Mouse (Mus musculus) ES-Bruce4 (cell line): ENCODE results near the gene Dand5. TPM values are rescaled to one million over a fixed set of nuclear protein-coding genes. Genes with fewer than 3 reads are reported as not detected.
A peak's percentile ranks its signal among the peaks of the same experiment; 100 is the strongest.

Experiments used
- H3K27ac ChIP-seq: 2 replicates; pipeline ENCODE4 v1.5.1; 2012; ENCODE audit warnings: low read length, inconsistent platforms; ENCODE audit not compliant: insufficient read depth
- H3K27me3 ChIP-seq: 2 replicates; pipeline ENCODE4 v1.6.1; 2012; ENCODE audit warnings: mild to moderate bottlenecking, low read length, inconsistent platforms; ENCODE audit not compliant: control insufficient read depth, poor library complexity, insufficient read depth, severe bottlenecking
- H3K36me3 ChIP-seq: 2 replicates; pipeline ENCODE4 v1.6.1; 2012; ENCODE audit warnings: inconsistent platforms, mild to moderate bottlenecking, low read length, moderate library complexity; ENCODE audit not compliant: control insufficient read depth, poor library complexity, insufficient read depth, severe bottlenecking
- H3K4me1 ChIP-seq: one replicate; pipeline ENCODE4 v1.8.1; 2011; ENCODE audit warnings: low read length; ENCODE audit not compliant: control insufficient read depth, insufficient read depth
- H3K4me3 ChIP-seq: 2 replicates; pipeline ENCODE4 v1.5.1; 2011; ENCODE audit warnings: low read depth, mild to moderate bottlenecking, low read length
- H3K9ac ChIP-seq: 2 replicates; pipeline ENCODE4 v1.6.1; 2012; ENCODE audit warnings: low read depth, mild to moderate bottlenecking, inconsistent platforms; ENCODE audit not compliant: poor library complexity, severe bottlenecking
- H3K9me3 ChIP-seq: replicated peaks from 2 replicates; pipeline ENCODE4 v1.6.1; 2012; ENCODE audit warnings: mild to moderate bottlenecking, low read length, inconsistent platforms; ENCODE audit not compliant: control insufficient read depth, poor library complexity, insufficient read depth, severe bottlenecking
- CTCF ChIP-seq: IDR thresholded peaks from one replicate; pipeline ENCODE4 v1.8.1; 2011; ENCODE audit warnings: low read depth, low read length
- EP300 ChIP-seq: IDR thresholded peaks from 2 replicates; pipeline ENCODE4 v1.6.1; 2011; ENCODE audit warnings: low read depth, low read length; ENCODE audit not compliant: insufficient read depth
- POLR2A ChIP-seq: IDR thresholded peaks from one replicate; pipeline ENCODE4 v1.8.1; 2011; ENCODE audit warnings: low read length; ENCODE audit not compliant: insufficient read depth
- polyA plus RNA-seq: library from polyadenylated mRNA; stranded (reverse); fragments of >200 nt; gene quantifications from 2 replicates; pipeline ENCODE4 v1.2.4, GENCODE M21; 2011; ENCODE audit warnings: low read depth; ENCODE audit not compliant: missing spikeins, insufficient read depth, insufficient read length

Gene Dand5
- polyA plus RNA-seq, 1 experiment, result 2.5 TPM

DNA sequence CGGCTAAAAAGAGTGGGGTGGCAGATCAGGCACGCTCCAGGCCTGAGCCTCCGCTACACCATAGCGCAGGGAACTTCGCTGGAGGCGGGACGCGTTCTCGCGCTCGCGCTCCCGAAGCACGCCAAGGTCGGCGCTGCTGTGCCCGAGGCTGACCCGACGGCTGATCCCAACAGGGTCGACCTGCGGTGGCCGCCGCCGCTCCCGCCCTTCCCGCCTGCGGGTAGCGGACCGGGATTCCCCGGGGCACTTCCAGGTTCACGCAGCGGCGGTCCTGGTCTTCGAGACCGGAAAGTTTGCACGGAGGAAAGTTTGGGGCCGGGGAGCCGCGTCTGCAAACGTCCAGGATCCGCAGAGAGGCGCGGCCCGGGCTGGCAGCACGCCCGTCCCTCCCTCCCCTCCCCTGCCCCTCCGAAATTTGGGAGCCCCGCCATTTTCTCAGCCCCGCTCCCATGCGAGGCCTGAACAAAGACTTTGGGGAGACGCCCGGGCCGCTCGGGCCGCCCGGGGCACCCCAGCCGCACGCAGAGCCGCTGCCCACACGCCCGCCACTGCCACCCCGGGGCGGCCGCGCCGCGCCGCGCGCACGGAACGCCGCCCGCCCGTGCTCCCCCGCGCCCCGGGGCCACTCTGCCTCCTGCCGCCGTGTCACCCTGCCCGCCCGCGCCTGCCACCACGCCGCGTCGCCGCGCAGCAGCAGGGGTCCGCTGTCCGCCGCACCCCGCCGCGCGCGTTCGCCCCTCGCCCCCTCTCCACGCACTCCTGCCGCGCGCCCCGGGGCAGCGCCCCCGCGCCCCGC lies 23.3 kb downstream of the Dand5 start:
- H3K27me3 ChIP-seq, result peaks cover 17% of the 10 kb centered on the region
- no peaks in the 10 kb centered on the region for H3K4me1 ChIP-seq
- no peak overlapping the region for H3K27ac ChIP-seq
- TF ChIP-seq POLR2A (no peak), CTCF (no peak), EP300 (no peak)
- H3K9me3 ChIP-seq, result no peaks in the 10 kb centered on the region
- H3K36me3 ChIP-seq, result no peaks in the 10 kb centered on the region
- peak overlapping the region; percentile 45 for H3K4me3 ChIP-seq
- H3K9ac ChIP-seq, result peak overlapping the region; percentile 69

DNA sequence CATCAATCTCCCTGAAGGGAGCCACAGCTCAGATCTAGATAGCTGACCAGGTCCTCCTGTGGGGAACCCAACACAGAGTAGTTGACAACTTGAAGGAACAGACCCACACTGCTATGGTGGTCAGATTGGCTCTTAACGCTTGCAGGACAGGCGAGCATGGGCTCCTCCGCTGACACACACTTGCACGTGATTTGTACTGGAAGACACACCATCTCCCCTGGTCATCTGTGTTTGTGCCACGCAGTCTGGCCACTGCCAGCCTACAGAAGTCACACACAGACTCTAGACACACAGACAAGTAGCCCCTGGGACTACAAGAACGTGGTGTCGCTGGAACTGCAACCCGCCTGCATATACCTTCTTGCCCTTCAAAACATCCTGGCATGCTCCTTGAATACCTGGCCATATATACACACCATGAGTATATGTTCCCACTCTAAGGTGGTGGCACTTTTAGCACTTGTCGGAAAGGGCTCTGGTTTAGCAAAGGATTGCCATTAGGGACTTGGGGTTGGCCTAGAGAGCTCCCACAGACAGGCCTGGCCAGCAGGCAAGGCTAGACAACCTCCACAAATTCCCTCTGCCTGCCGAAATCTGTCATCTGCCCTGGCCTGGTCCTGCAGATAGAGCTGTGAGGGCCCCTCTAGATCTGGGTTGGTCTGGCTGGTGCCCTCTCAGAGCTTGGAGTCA lies 24.0 kb downstream of the Dand5 start:
- H3K27me3 ChIP-seq, result peaks cover 17% of the 10 kb centered on the region
- no peaks in the 10 kb centered on the region for H3K4me1 ChIP-seq
- H3K9me3 ChIP-seq, result no peaks in the 10 kb centered on the region
- TF ChIP-seq CTCF (no peak), POLR2A (no peak), EP300 (no peak)
- H3K27ac ChIP-seq, result no peak overlapping the region
- H3K4me3 ChIP-seq, result peak overlapping the region; percentile 45
- peak overlapping the region; percentile 69; the same call in 1 of the 2 replicates for H3K9ac ChIP-seq
- no peaks in the 10 kb centered on the region for H3K36me3 ChIP-seq

DNA sequence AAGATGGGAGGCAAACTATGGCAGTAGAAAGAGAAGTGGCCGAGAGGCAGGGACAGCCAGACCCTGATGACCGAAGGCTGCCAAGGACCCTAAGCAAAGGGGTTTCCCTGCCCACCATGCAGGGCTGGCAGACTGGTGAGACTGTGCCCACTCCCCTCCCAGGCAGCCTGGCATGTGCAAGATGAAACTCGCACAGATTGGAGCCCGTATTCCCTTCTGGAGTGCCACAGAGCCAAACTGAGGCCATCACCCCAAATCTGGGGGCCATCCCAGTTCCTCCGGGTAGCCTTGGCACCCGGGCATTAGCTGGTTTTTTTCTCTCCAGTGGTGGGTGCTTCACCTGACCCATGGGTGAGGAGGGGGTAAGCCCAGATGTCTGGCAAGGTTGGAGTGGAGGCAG lies 24.7 kb downstream of the Dand5 start:
- no peaks in the 10 kb centered on the region for H3K9me3 ChIP-seq
- H3K9ac ChIP-seq, result no peak overlapping the region
- no peak overlapping the region for H3K4me3 ChIP-seq
- H3K4me1 ChIP-seq, result no peaks in the 10 kb centered on the region
- no peaks in the 10 kb centered on the region for H3K36me3 ChIP-seq
- TF ChIP-seq CTCF, result no peak
- TF ChIP-seq EP300, result no peak
- TF ChIP-seq POLR2A, result no peak
- no peak overlapping the region for H3K27ac ChIP-seq
- peaks cover 17% of the 10 kb centered on the region for H3K27me3 ChIP-seq

DNA sequence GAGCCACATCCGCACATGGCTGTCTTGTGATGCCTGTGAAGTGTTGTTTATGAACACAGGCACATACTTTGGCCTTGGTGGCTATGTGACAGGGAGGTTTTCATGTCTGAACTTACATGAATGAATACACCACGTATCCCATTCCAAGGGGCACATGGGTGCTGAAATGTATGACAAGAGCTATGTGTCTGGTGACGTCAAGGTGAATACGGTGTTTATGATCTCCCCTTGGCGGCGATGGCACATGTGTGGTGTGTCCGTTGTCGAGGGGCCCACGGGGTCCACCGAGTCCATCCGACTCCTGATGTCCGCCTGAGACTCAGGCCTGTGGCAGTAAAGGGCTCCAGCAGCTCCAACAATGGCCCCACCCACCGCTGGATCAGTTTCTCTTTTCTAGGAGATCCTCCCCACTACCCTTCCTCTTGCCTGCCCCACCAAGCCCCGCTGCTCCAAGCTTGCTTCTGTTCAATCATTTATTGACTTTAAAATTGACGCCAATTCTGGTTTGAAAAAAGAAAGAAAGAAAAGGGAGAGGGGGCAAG lies 25.3 kb downstream of the Dand5 start:
- H3K9ac ChIP-seq, result no peak overlapping the region
- no peak overlapping the region for H3K4me3 ChIP-seq
- no peaks in the 10 kb centered on the region for H3K36me3 ChIP-seq
- TF ChIP-seq CTCF (no peak), POLR2A (no peak), EP300 (no peak)
- no peaks in the 10 kb centered on the region for H3K9me3 ChIP-seq
- H3K27ac ChIP-seq, result no peak overlapping the region
- no peaks in the 10 kb centered on the region for H3K4me1 ChIP-seq
- H3K27me3 ChIP-seq, result peaks cover 17% of the 10 kb centered on the region

DNA sequence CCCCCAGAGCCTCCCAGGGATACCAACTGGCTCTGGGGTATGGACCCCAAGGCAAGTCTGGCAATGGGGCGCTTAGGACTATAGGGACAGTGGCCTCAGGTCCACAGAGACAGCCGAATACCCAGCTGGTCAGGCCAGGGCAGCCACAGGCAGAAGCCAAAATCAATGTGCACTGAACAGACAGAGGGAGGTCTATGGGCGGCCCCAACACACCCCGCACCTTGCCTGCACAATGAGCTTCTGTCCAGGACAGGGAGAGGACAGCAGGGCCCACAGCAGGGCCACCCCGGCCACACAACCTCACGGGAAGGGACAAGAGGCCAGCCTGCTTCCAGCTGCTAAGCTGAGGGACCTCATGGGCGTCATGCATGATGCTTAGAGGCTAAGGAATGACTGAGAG lies 28.1 kb downstream of the Dand5 start:
- H3K4me1 ChIP-seq, result no peaks in the 10 kb centered on the region
- H3K9ac ChIP-seq, result no peak overlapping the region
- no peaks in the 10 kb centered on the region for H3K36me3 ChIP-seq
- H3K27me3 ChIP-seq, result peaks cover 8% of the 10 kb centered on the region
- H3K4me3 ChIP-seq, result no peak overlapping the region
- H3K27ac ChIP-seq, result no peak overlapping the region
- no peak for TF ChIP-seq POLR2A
- TF ChIP-seq CTCF, result no peak
- no peak for TF ChIP-seq EP300
- H3K9me3 ChIP-seq, result no peaks in the 10 kb centered on the region
